Mouse (Mus musculus) inflammation-experienced regulatory T-cells, adult 16 weeks (primary cell): ENCODE measurements around the gene Rgcc. TPM values are rescaled to one million over a fixed set of nuclear protein-coding genes. Genes with fewer than 3 reads are reported as not detected.

Experiments
- polyA plus RNA-seq: library from polyadenylated mRNA; unstranded; fragments of 100-300 nt; shearing (Covaris generic); gene quantifications from one replicate; pipeline ENCODE4 v1.2.1, GENCODE M21; 2017

Gene Rgcc
- 10.6 TPM for polyA plus RNA-seq

DNA sequence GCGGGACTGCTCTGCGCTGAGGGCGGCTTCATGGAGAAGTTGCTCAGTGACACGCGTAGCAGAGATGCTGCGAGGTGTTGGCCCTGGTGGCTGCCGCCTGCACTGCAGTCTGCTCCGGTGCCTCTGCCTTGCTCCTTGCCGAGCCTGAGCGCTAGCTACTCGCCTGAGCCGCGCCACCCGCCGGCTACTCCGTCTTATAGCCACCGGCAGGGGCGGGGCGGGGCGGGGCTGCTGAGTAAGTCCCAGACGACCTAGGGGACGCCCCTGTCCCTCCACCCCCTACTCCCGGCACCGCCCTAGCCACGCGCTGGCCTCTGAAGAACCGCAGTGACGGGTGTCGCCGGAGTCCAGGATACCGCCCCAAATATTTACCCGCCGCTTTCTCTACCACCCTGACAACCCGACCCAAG, at the start of gene Rgcc:
Rgcc (minus strand) TSS at position 180 of the 410 bp plus-strand sequence.

Other genes with a start within 250 kb of the Rgcc start
- gene Zfp957, start 54.3 kb downstream of the Rgcc start, polyA plus RNA-seq: not detected
- 74.2 TPM for gene Naa16, start 89.1 kb upstream of the Rgcc start, polyA plus RNA-seq
- gene Mtrf1, start 96.1 kb upstream of the Rgcc start, polyA plus RNA-seq: 6.2 TPM
- 3.2 TPM for gene Kbtbd7, start 124.9 kb upstream of the Rgcc start, polyA plus RNA-seq
- 0.21 TPM for gene Kbtbd6, start 150.2 kb upstream of the Rgcc start, polyA plus RNA-seq
- gene Elf1, start 179.5 kb upstream of the Rgcc start, polyA plus RNA-seq: 205 TPM
- 38.8 TPM for gene Wbp4, start 179.9 kb upstream of the Rgcc start, polyA plus RNA-seq